Mouse (Mus musculus): ENCODE data around the gene Eif4e2. TPM values are rescaled to one million over a fixed set of nuclear protein-coding genes. Genes with fewer than 3 reads are reported as not detected.

The Eif4e2 gene
- polyA plus RNA-seq, 1 experiment from 2014 or later = 152 TPM

- WGBS = 76% methylated on average over 10 of the region's 10 CpGs
- no peaks in the 10 kb centered on the region for H3K4me1 ChIP-seq (replicated peaks; ENCODE audit: control insufficient read depth, insufficient read depth, low read length)
- no peak overlapping the region for H3K9ac ChIP-seq (ENCODE audit: low read depth, low read length)
- ATAC-seq (replicated peaks; ENCODE audit: low FRiP score) (no peak), DNase-seq (ENCODE audit: low spot score) (no peak)
- H3K36me3 ChIP-seq (ENCODE audit: control insufficient read depth, insufficient read depth, low read length) = no peaks in the 10 kb centered on the region
- no peak overlapping the region for H3K27ac ChIP-seq (ENCODE audit: low read depth, low read length)
- no peaks in the 10 kb centered on the region for H3K9me3 ChIP-seq (ENCODE audit: control insufficient read depth, low read length)
- H3K27me3 ChIP-seq (replicated peaks; ENCODE audit: control insufficient read depth, insufficient read depth, low read length) = no peaks in the 10 kb centered on the region
- H3K4me3 ChIP-seq (ENCODE audit: low read depth, low read length) = no peak overlapping the region
- H3K4me2 ChIP-seq = no peak overlapping the region
These were observed 69.8 kb downstream of the Eif4e2 start for GRCm38 (mm10) chr1:87283410-87283960.

- no peak overlapping the region for H3K9ac ChIP-seq (ENCODE audit: low read depth, low read length)
- WGBS = 90% methylated on average over 2 of the region's 2 CpGs
- H3K9me3 ChIP-seq (ENCODE audit: control insufficient read depth, low read length) = no peaks in the 10 kb centered on the region
These were observed 73.4 kb downstream of the Eif4e2 start for GRCm38 (mm10) chr1:87287105-87287504.

More at GRCm38 (mm10) chr1:87287105-87287504, 73.4 kb downstream of the Eif4e2 start:
- Histone ChIP-seq H3K27ac (ENCODE audit: low read depth, low read length) (no peak overlapping the region), H3K4me3 (ENCODE audit: low read depth, low read length) (no peak overlapping the region), H3K4me2 (no peak overlapping the region), H3K27me3 (replicated peaks; ENCODE audit: control insufficient read depth, insufficient read depth, low read length) (no peaks in the 10 kb centered on the region), H3K36me3 (ENCODE audit: control insufficient read depth, insufficient read depth, low read length) (no peaks in the 10 kb centered on the region), H3K4me1 (replicated peaks; ENCODE audit: control insufficient read depth, insufficient read depth, low read length) (no peaks in the 10 kb centered on the region)
- ATAC-seq (replicated peaks; ENCODE audit: low FRiP score) = no peak
- DNase-seq (ENCODE audit: low spot score) = no peak

Other genes starting within 250 kb of the Eif4e2 start
- 0.14 TPM in 1 of 2 replicates, not detected in the other for gene Alppl2, start 124.0 kb upstream of the Eif4e2 start, polyA plus RNA-seq (2014; fragmentation: Nextera tagmentation; extraction: Ambion mirVana)
- not detected in 2 replicates for gene Alpi, start 112.3 kb upstream of the Eif4e2 start, polyA plus RNA-seq (2014; fragmentation: Nextera tagmentation; extraction: Ambion mirVana)
- gene Akp3, start 88.9 kb upstream of the Eif4e2 start, polyA plus RNA-seq (2014; fragmentation: Nextera tagmentation; extraction: Ambion mirVana) = not detected in 2 replicates
- gene Ecel1, start 57.4 kb upstream of the Eif4e2 start, polyA plus RNA-seq (2014; fragmentation: Nextera tagmentation; extraction: Ambion mirVana) = 0.18 and 0.48 TPM in 2 replicates
- gene Prss56, start 30.6 kb upstream of the Eif4e2 start, polyA plus RNA-seq (2014; fragmentation: Nextera tagmentation; extraction: Ambion mirVana) = not detected in 2 replicates
- 0.08 TPM in 1 of 2 replicates, not detected in the other for gene Chrnd, start 23.3 kb upstream of the Eif4e2 start, polyA plus RNA-seq (2014; fragmentation: Nextera tagmentation; extraction: Ambion mirVana)
- gene Chrng, start 9.3 kb upstream of the Eif4e2 start, polyA plus RNA-seq (2014; fragmentation: Nextera tagmentation; extraction: Ambion mirVana) = 0.55 and 0.62 TPM in 2 replicates
- not detected in 2 replicates for gene Efhd1, start 50.4 kb downstream of the Eif4e2 start, polyA plus RNA-seq (2014; fragmentation: Nextera tagmentation; extraction: Ambion mirVana)
- gene Gigyf2, start 113.1 kb downstream of the Eif4e2 start, polyA plus RNA-seq (2014; fragmentation: Nextera tagmentation; extraction: Ambion mirVana) = 35.1 and 40.4 TPM in 2 replicates
- gene Kcnj13, start 180.8 kb downstream of the Eif4e2 start, polyA plus RNA-seq (2014; fragmentation: Nextera tagmentation; extraction: Ambion mirVana) = 0.32 and 1.6 TPM in 2 replicates

All from liver, embryonic 11.5 days (tissue).